Mouse (Mus musculus) testis, adult 2 months (tissue): ENCODE data around the gene Trappc10. TPM values are rescaled to one million over a fixed set of nuclear protein-coding genes. Genes with fewer than 3 reads are reported as not detected.

Experiments
- H3K27ac ChIP-seq: fragments of 200-500 bp; 2 replicates; pipeline ENCODE4 v1.5.1; 2012; ENCODE audit warnings: low read depth, low read length; ENCODE audit not compliant: control insufficient read depth, insufficient read depth
- H3K27me3 ChIP-seq: fragments of 200-500 bp; 2 replicates; pipeline ENCODE4 v1.6.1; 2012; ENCODE audit warnings: mild to moderate bottlenecking, low read length, moderate library complexity; ENCODE audit not compliant: control insufficient read depth, insufficient read depth
- H3K36me3 ChIP-seq: fragments of 200-500 bp; 2 replicates; pipeline ENCODE4 v1.6.1; 2012; ENCODE audit warnings: mild to moderate bottlenecking, low read length; ENCODE audit not compliant: control insufficient read depth, insufficient read depth
- H3K4me1 ChIP-seq: fragments of 200-500 bp; 2 replicates; pipeline ENCODE4 v1.6.1; 2012; ENCODE audit warnings: low read length; ENCODE audit not compliant: control insufficient read depth, insufficient read depth
- H3K4me3 ChIP-seq: fragments of 200-500 bp; 2 replicates; pipeline ENCODE4 v1.5.1; 2012; ENCODE audit warnings: low read depth, mild to moderate bottlenecking, low read length, moderate library complexity, mixed read lengths; ENCODE audit not compliant: control insufficient read depth
- CTCF ChIP-seq: fragments of 200-500 bp; IDR thresholded peaks from 2 replicates; pipeline ENCODE4 v1.5.1; 2012; ENCODE audit warnings: low read depth, mild to moderate bottlenecking, inconsistent platforms, low read length, moderate library complexity; ENCODE audit not compliant: control insufficient read depth, insufficient read depth, insufficient replicate concordance
- POLR2A ChIP-seq: fragments of 200-500 bp; IDR thresholded peaks from 2 replicates; pipeline ENCODE4 v1.6.1; 2012; ENCODE audit warnings: low read depth, mild to moderate bottlenecking, inconsistent platforms, low read length, moderate library complexity; ENCODE audit not compliant: control insufficient read depth
- polyA plus RNA-seq: library from polyadenylated mRNA; depleted of rRNA; stranded (reverse); fragments of >200 nt; gene quantifications from 2 replicates; pipeline ENCODE4 v1.2.3, GENCODE M21; 2012; rRNA removed

Gene Trappc10
- polyA plus RNA-seq, 1 experiment, result 20.3 TPM

GRCm38 (mm10) chr10:78140843-78141242 lies 103.6 kb downstream of the Trappc10 start:
- Histone ChIP-seq H3K27ac (no peak overlapping the region), H3K4me3 (no peak overlapping the region), H3K36me3 (no peaks in the 10 kb centered on the region), H3K27me3 (no peaks in the 10 kb centered on the region), H3K4me1 (peaks cover 7% of the 10 kb centered on the region)
- TF ChIP-seq POLR2A, result no peak
- no peak for TF ChIP-seq CTCF

GRCm38 (mm10) chr10:78140251-78140600 lies 104.2 kb downstream of the Trappc10 start:
- Histone ChIP-seq H3K27me3 (no peaks in the 10 kb centered on the region), H3K27ac (no peak overlapping the region), H3K36me3 (no peaks in the 10 kb centered on the region), H3K4me1 (peaks cover 8% of the 10 kb centered on the region), H3K4me3 (no peak overlapping the region)
- TF ChIP-seq POLR2A, result no peak
- TF ChIP-seq CTCF, result no peak

- TF ChIP-seq POLR2A (no peak), CTCF (no peak)
- Histone ChIP-seq H3K36me3 (no peaks in the 10 kb centered on the region), H3K27ac (no peak overlapping the region), H3K4me1 (peaks cover 12% of the 10 kb centered on the region), H3K4me3 (no peak overlapping the region), H3K27me3 (no peaks in the 10 kb centered on the region)
Measured at GRCm38 (mm10) chr10:78139572-78140250, 104.7 kb downstream of the Trappc10 start.

GRCm38 (mm10) chr10:78138812-78139523 lies 105.5 kb downstream of the Trappc10 start:
- no peak overlapping the region for H3K4me3 ChIP-seq
- no peaks in the 10 kb centered on the region for H3K36me3 ChIP-seq
- TF ChIP-seq CTCF (no peak), POLR2A (no peak)
- peak overlapping the region; percentile 62 for H3K27ac ChIP-seq
- no peaks in the 10 kb centered on the region for H3K27me3 ChIP-seq
- H3K4me1 ChIP-seq, result peaks cover 18% of the 10 kb centered on the region

DNA sequence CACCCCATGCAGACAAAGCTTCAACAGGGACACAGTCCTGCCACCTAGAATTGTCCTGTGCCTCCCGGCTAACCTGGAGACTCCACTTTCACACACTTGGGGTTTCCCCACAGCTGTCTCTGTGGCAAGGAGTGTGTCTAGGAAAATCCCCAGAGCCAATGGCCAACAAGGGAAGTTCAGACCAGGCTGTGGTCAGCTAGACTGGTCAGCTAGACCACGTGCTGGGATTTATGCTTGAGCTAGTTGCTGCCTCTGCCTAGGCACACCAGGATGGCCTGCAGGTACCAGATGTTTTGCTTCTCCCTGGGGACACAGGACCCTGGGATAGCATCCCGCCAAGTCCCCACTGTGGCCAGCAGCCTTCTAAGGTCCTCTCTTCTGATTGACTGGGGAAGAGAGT lies 107.2 kb downstream of the Trappc10 start:
- H3K4me1 ChIP-seq, result peaks cover 18% of the 10 kb centered on the region
- TF ChIP-seq POLR2A (no peak), CTCF (no peak)
- H3K36me3 ChIP-seq, result no peaks in the 10 kb centered on the region
- peak overlapping the region; percentile 51 for H3K4me3 ChIP-seq
- no peaks in the 10 kb centered on the region for H3K27me3 ChIP-seq
- H3K27ac ChIP-seq, result no peak overlapping the region

Other genes with a start within 250 kb of the Trappc10 start
- 16.3 and 18.3 TPM in 2 replicates for gene Pfkl, start 234.6 kb downstream of the Trappc10 start, polyA plus RNA-seq
- 15.7 and 16.2 TPM in 2 replicates for gene Dnmt3l, start 202.7 kb downstream of the Trappc10 start, polyA plus RNA-seq
- 1.7 and 1.8 TPM in 2 replicates for gene Aire, start 201.0 kb downstream of the Trappc10 start, polyA plus RNA-seq
- gene Icosl, start 175.3 kb downstream of the Trappc10 start, polyA plus RNA-seq, result 2.2 and 3.1 TPM in 2 replicates
- gene D10Jhu81e, start 74.9 kb downstream of the Trappc10 start, polyA plus RNA-seq, result 23.2 and 26.1 TPM in 2 replicates
- 5.8 and 6.4 TPM in 2 replicates for gene Pwp2, start 59.5 kb downstream of the Trappc10 start, polyA plus RNA-seq
- 1,109 and 1,110 TPM in 2 replicates for gene Agpat3, start 107.8 kb upstream of the Trappc10 start, polyA plus RNA-seq
- 349 and 360 TPM in 2 replicates for gene Rrp1, start 168.4 kb upstream of the Trappc10 start, polyA plus RNA-seq
- 17.6 and 20.3 TPM in 2 replicates for gene Cstb, start 181.0 kb upstream of the Trappc10 start, polyA plus RNA-seq
- 3.9 and 4.1 TPM in 2 replicates for gene Pdxk, start 220.3 kb upstream of the Trappc10 start, polyA plus RNA-seq